Mouse (Mus musculus) kidney, embryonic 16.5 days (tissue): Measurements from ENCODE around the gene Lrrc75b. TPM values are rescaled to one million over a fixed set of nuclear protein-coding genes. Genes with fewer than 3 reads are reported as not detected.

ENCODE experiments used
- ATAC-seq: fragments of 200-750 bp; cut with Nextera tagmentation; 2 replicates; pipeline ENCODE4 v1.8.0; 2017; ENCODE audit warnings: moderate TSS enrichment; ENCODE audit not compliant: low FRiP score, low TSS enrichment
- H3K27ac ChIP-seq: fragments of 300-500 bp; sonication (generic); 2 replicates; pipeline ENCODE4 v1.5.1; 2014; ENCODE audit warnings: low read length
- H3K27me3 ChIP-seq: fragments of 300-500 bp; sonication (generic); 2 replicates; pipeline ENCODE4 v1.6.1; 2014; ENCODE audit warnings: low read length, control low read depth, mixed read lengths; ENCODE audit not compliant: insufficient read depth
- H3K36me3 ChIP-seq: fragments of 300-500 bp; sonication (generic); 2 replicates; pipeline ENCODE4 v1.6.1; 2014; ENCODE audit warnings: low read length, control low read depth, mixed read lengths; ENCODE audit not compliant: insufficient read depth
- H3K4me1 ChIP-seq: fragments of 300-500 bp; sonication (generic); 2 replicates; pipeline ENCODE4 v1.6.1; 2014; ENCODE audit warnings: low read length, control low read depth, mixed read lengths; ENCODE audit not compliant: insufficient read depth
- H3K4me2 ChIP-seq: fragments of 300-500 bp; sonication (generic); replicated peaks from 2 replicates; pipeline ENCODE4 v1.6.1; 2014; ENCODE audit warnings: low read depth, low read length
- H3K4me3 ChIP-seq: fragments of 300-500 bp; sonication (generic); 2 replicates; pipeline ENCODE4 v1.5.1; 2014; ENCODE audit warnings: mild to moderate bottlenecking, low read length
- H3K9ac ChIP-seq: fragments of 300-500 bp; sonication (generic); replicated peaks from 2 replicates; pipeline ENCODE4 v1.6.1; 2014; ENCODE audit warnings: low read length
- H3K9me3 ChIP-seq: fragments of 300-500 bp; sonication (generic); 2 replicates; pipeline ENCODE4 v1.6.1; 2016; ENCODE audit warnings: low read length, control low read depth
- WGBS: fragments of 180-500 bp; shearing (Covaris S2); extraction: QIAGEN DNeasy Blood & Tissue Kit; methylation state at CpG from one replicate; pipeline ENCODE4 v1.1.7; 2014; 5-methylcytosine and 5-hydroxymethylcytosine counted together
- polyA plus RNA-seq: library from polyadenylated mRNA; unstranded; fragments of >200 nt; fragmentation: Nextera tagmentation; extraction: Ambion mirVana; gene quantifications from 2 replicates; pipeline ENCODE4 v1.2.1, GENCODE M21; 2015

Lrrc75b gene
- polyA plus RNA-seq, 1 experiment from 2014 or later: 3.8 TPM

DNA sequence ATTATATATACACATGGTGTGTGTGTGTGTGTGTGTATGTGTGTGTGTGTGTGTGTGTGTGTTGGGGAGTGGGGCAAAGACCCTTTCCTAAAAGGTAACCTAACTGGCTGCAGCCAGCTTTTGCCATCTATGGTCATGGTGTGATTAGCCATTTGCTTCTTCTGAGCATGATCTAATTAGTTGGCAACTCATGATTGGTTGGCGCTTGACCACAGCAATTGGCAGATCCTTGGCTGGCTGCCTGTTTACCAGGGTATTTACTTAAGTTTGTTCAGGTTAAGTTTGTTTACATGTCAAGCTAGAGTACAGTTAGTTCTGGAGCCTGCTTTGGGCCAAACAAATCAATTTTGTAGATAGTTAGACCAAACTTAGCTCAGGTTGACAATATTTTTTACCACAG is 58.5 kb downstream of the Lrrc75b start:
- Histone ChIP-seq H3K4me3 (no peak overlapping the region), H3K27me3 (no peaks in the 10 kb centered on the region), H3K4me2 (no peak overlapping the region), H3K27ac (no peak overlapping the region), H3K36me3 (peaks cover 4% of the 10 kb centered on the region), H3K4me1 (no peaks in the 10 kb centered on the region), H3K9me3 (no peaks in the 10 kb centered on the region), H3K9ac (no peak overlapping the region)
- WGBS: 89% methylated on average over 1 of the region's 1 CpGs
- no peak for ATAC-seq

DNA sequence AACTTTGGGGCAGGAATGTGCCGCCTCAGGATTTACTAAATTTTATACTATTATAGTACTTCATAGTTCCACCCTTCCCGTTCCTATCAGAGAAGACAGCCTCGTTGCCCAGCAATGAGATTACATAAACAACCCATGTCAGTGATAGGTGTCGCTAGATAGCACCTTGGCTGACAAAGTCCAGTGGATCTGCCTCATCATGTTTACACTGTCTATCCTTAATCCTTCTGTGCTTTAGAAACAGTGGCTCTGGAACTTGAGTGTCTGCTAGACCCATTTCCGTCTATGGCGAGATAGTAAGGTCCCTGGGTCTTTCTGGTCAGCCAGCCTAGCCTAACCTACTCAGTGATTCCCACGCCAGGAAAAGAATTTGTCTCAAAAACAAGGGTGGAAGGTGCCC is 59.8 kb downstream of the Lrrc75b start:
- Histone ChIP-seq H3K4me1 (no peaks in the 10 kb centered on the region), H3K27me3 (no peaks in the 10 kb centered on the region), H3K9ac (no peak overlapping the region), H3K36me3 (peaks cover 4% of the 10 kb centered on the region; the same call in 1 of the 2 replicates), H3K4me2 (no peak overlapping the region), H3K9me3 (no peaks in the 10 kb centered on the region), H3K27ac (no peak overlapping the region), H3K4me3 (no peak overlapping the region)
- WGBS: 70% methylated on average over 7 of the region's 7 CpGs
- no peak for ATAC-seq

Other genes starting within 250 kb of the Lrrc75b start
- gene Adora2a, start 243.5 kb downstream of the Lrrc75b start, polyA plus RNA-seq: 6.4 and 6.5 TPM in 2 replicates
- 3.1 and 3.3 TPM in 2 replicates for gene Upb1, start 159.2 kb downstream of the Lrrc75b start, polyA plus RNA-seq
- 156 and 186 TPM in 2 replicates for gene Snrpd3, start 42.8 kb downstream of the Lrrc75b start, polyA plus RNA-seq
- 53.4 and 54.0 TPM in 2 replicates for gene Gucd1, start 42.4 kb downstream of the Lrrc75b start, polyA plus RNA-seq
- 244 and 292 TPM in 2 replicates for gene Ggt1, start 1.3 kb upstream of the Lrrc75b start, polyA plus RNA-seq
- 6.4 and 9.5 TPM in 2 replicates for gene Ggt5, start 29.0 kb upstream of the Lrrc75b start, polyA plus RNA-seq
- gene Susd2, start 83.7 kb upstream of the Lrrc75b start, polyA plus RNA-seq: 32.4 and 34.2 TPM in 2 replicates
- gene Cabin1, start 204.0 kb upstream of the Lrrc75b start, polyA plus RNA-seq: 34.0 and 34.9 TPM in 2 replicates
- gene Ddt, start 213.1 kb upstream of the Lrrc75b start, polyA plus RNA-seq: 80.2 and 86.9 TPM in 2 replicates
- 0.59 TPM in 1 of 2 replicates, not detected in the other for gene Gm20441, start 220.6 kb upstream of the Lrrc75b start, polyA plus RNA-seq
- gene Gstt3, start 221.1 kb upstream of the Lrrc75b start, polyA plus RNA-seq: 54.8 and 56.5 TPM in 2 replicates
- 16.5 and 19.7 TPM in 2 replicates for gene Gstt1, start 238.3 kb upstream of the Lrrc75b start, polyA plus RNA-seq